Mouse (Mus musculus) thymus, adult 2 months (tissue): ENCODE measurements around the gene Nisch.

ENCODE experiments used
- CTCF ChIP-seq: fragments of 200-500 bp; IDR thresholded peaks from 2 replicates; pipeline ENCODE4 v1.5.1; 2012; ENCODE audit warnings: mild to moderate bottlenecking, control low read depth, low read length, moderate library complexity, borderline replicate concordance; ENCODE audit not compliant: control insufficient read depth, poor library complexity, insufficient read depth; ENCODE audit errors: extremely low read depth
- POLR2A ChIP-seq: fragments of 200-500 bp; IDR thresholded peaks from 2 replicates; pipeline ENCODE4 v1.6.1; 2012; ENCODE audit warnings: mild to moderate bottlenecking, low read length, control low read depth, moderate library complexity; ENCODE audit not compliant: control insufficient read depth, poor library complexity, insufficient read depth; ENCODE audit errors: extremely low read depth

- no peak for TF ChIP-seq POLR2A
- TF ChIP-seq CTCF: no peak
Measured at GRCm38 (mm10) chr14:31177287-31177686, 39.5 kb downstream of the Nisch start.
